Mouse (Mus musculus) layer of hippocampus, adult 11-12 months (tissue): ENCODE data around the gene Cntnap5a.
"Not testable (repeated sequence)": the region's sequence is repeated elsewhere in the genome, so short reads cannot be mapped to it uniquely, and the experiment has no call there.

ENCODE experiments used
- DNase-seq: peaks from one replicate; pipeline ENCODE4 v3.0.0; 2022; ENCODE audit warnings: low spot score

The Cntnap5a gene

GRCm38 (mm10) chr1:116044083-116044482 is 359.5 kb downstream of the Cntnap5a start:
- no peak for DNase-seq

DNA sequence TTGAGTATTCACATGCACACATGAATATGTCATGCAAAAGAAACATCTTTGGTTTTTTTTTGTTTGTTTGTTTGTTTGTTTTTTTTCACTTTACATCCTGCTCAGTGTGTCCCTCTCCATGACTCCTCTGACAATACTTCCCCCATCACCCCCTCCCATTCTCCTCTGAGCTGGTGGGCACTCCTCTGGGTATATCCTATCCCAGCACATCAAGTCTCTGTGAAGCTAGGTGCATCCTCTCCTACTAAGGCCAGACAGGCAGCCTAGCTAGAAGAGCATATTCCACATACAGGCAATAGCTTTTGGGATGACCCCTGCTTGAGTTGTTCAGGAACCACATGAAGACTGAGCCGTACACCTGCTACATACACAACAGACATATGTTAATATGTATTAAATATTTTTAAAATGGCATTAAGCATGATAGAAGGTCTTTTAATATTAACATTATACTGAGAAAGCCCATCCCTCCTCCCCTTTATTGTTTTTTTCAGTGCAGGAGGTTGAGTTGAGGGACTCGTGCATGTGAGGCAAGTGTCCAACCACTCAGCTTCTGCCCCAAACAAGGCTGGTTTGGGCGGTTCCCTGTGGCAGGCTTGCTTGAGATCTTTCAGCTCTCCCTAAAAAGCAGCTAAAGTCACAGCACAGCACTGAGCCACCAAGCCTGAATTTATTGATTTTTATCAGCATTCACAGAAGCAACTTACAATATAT is 422.6 kb downstream of the Cntnap5a start:
- DNase-seq, result no peak

DNA sequence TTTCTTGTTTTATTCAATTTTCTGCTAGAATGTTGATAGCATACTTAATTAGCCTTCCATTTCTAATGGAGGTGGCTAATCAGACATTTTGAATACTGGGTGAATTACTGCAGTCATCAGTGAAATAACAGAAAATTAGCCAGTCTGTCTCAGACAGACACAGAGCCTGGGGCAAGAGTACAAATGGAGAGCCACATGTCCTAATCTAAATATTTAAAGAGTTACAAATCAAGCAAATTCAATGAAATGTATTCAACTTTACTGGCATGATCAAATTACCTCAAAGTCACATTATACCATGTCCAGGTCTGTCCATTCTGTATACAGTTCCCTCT is 423.1 kb downstream of the Cntnap5a start:
- no peak for DNase-seq

DNA sequence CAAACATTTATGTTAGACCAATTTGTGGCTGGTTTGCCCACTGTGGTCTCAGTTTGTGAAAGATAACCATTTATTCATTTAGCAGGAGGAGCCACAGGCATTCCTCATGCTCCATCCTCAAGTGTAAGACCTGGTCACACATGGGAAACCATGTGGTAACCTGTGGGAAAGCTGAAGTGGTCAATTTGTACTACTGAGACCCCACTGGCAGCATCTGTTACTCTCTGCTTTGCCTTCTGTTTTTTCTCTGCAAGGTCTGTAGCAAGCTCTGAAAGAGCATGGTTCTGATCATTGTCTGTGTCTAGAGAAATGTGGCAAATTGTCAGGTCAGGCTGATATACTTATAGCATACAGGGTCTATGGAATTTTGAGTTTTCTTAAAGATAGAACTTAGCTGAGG is 423.8 kb downstream of the Cntnap5a start:
- no peak for DNase-seq

GRCm38 (mm10) chr1:116125767-116126166 is 441.2 kb downstream of the Cntnap5a start:
- DNase-seq, result no peak

GRCm38 (mm10) chr1:116127085-116127484 is 442.5 kb downstream of the Cntnap5a start:
- DNase-seq, result no peak

- DNase-seq, result no peak
Measured at GRCm38 (mm10) chr1:116128450-116129246, 444.1 kb downstream of the Cntnap5a start.

DNA sequence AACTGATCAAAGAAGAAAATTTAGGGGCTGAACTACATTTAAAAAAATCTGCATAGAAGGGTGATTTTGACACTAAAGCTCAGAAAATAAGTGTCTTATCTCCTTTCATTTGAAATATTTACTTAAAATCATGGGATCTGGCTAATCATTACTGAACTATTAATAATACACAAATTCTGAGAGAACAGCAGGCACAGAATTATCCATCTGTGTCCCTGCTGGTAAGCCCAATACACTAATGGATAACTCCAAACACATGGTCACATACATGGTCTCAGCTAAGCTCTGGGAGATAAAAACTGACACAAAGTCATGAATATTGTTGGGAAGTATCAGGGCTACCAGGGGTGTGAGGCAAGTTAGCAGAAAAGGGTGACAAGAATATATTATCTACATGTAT is 447.9 kb downstream of the Cntnap5a start:
- peak; percentile 22 for DNase-seq

DNA sequence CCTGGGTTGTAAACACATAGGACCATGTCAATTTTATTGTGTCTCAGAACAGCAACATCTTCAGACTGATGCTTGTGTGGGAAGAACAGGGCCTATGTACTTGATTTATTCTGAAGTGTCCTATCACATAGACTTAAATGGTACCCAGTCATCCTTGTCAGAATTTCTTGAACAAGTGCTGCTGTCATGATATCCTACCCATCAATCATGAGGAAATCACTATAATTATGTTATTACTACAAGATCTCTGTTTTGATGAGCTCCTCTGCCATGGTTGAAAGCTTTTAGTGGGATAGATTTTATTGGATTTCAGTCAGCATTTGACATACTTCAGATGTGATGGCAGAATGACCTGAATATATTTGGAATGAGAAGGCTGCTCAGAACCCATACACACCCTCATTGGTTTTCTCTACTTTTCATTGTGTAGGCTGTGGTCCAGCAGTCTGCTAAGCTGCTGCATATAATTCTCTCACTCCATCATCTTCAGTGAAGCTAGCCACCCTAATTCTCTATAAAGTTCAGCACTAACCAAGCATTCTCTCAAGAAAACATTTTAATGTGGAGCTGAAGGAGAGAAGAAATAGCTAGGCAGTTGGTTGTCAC is 465.3 kb downstream of the Cntnap5a start:
- no peak for DNase-seq

- no peak for DNase-seq
Measured at GRCm38 (mm10) chr1:116184471-116184870, 499.9 kb downstream of the Cntnap5a start.

- DNase-seq, result not testable (repeated sequence)
Measured at GRCm38 (mm10) chr1:116188142-116188541, 503.6 kb downstream of the Cntnap5a start.

GRCm38 (mm10) chr1:116192299-116192698 is 507.7 kb downstream of the Cntnap5a start:
- no peak for DNase-seq

GRCm38 (mm10) chr1:116216883-116217282 is 532.3 kb downstream of the Cntnap5a start:
- no peak for DNase-seq

GRCm38 (mm10) chr1:116240538-116240937 is 556.0 kb downstream of the Cntnap5a start:
- DNase-seq, result no peak

DNA sequence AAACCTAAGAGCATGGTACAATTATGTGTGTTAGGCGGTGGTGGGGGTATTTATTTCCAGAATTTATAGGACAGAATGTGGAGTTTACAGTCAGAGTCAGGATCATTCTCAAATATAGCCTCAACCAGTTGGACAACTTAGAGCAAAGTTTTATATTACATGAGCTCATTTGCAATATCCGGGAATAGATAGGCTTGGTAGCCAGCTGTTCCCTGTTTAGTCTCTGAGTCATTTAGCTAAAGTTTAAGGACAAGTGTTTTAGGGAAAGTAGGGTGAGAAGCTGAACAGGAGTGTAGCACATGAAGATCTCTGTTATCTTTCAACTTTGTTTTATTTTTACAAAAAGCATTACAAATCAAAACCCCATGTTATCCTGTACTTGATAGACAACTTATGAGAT is 559.3 kb downstream of the Cntnap5a start:
- DNase-seq, result no peak

DNA sequence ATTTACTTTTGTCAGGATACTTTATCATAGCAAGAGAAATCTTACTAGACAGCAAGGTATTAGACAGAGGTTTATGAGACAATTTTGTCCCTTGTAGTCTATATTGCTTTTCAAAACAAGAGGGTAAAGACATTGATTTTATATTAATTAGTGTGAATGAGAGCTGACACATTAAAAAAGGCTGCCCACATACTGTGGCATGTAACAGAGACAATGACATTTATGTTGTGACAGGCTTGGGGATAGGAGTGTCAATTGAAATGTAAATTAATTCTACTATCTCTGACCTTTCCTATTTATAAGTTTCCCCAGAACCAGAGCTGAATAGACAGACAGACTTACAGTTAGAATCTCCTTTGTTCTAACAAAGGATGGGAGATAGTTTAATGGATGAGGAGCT is 596.6 kb downstream of the Cntnap5a start:
- no peak for DNase-seq

- no peak for DNase-seq
Measured at GRCm38 (mm10) chr1:116283968-116284367, 599.4 kb downstream of the Cntnap5a start.

DNA sequence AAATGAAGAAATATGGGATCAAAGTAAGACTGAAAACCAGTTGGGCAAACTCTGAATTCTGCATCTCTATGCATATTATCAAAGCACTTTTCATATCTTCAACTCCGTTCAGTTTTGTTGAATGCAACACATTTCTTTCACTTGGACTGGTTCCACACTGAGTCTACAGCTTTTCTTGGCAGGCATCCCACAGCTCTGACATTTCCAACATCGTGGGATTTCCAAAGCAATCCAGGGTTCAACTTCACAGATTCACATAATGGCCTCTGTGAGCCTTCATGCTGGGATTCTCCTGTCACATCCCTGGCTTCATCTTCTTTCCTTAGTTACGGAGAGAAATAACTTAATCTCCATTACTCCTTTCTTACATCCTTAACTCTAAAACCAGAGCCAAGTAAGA is 622.0 kb downstream of the Cntnap5a start:
- peak; percentile 31 for DNase-seq

- no peak for DNase-seq
Measured at GRCm38 (mm10) chr1:116311512-116311911, 627.0 kb downstream of the Cntnap5a start.

DNA sequence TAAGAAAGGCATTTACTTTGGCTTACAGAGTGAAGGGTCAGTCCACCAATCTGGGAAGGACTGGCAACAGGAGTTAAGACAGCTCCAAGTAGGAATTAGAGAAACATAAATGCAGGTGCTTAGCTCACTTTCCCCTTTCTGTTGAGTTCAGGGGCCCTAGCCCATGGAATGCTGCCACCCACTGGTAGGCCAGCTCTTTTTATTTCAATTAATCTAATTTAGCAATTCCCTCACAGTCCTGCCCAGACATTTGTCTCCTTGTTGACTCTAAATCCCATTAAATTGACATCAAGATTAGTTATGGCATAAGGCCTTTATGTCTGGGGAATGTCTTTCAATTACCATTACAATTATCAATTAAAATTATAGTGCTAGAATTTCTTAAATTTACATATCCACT is 628.7 kb downstream of the Cntnap5a start:
- peak; percentile 17 for DNase-seq

GRCm38 (mm10) chr1:116324505-116324904 is 639.9 kb downstream of the Cntnap5a start:
- no peak for DNase-seq

DNA sequence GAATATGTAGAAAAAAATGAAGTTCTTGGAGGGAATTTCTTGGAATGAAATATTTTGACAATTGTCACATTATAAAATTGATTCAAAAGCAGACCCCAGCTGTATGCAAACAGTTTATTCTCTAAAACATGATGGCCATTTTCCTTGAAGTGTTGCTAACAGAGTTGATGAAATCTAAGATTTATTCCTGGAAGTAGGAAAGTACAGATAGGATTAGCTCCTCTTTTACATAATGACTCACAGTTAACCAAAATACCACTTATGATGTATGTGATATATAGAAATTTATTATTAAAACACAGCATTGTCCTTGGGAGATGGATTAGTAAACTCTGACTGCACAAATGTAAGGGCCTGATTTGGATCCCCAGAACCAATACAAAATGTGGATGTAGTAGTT is 669.1 kb downstream of the Cntnap5a start:
- DNase-seq, result no peak

DNA sequence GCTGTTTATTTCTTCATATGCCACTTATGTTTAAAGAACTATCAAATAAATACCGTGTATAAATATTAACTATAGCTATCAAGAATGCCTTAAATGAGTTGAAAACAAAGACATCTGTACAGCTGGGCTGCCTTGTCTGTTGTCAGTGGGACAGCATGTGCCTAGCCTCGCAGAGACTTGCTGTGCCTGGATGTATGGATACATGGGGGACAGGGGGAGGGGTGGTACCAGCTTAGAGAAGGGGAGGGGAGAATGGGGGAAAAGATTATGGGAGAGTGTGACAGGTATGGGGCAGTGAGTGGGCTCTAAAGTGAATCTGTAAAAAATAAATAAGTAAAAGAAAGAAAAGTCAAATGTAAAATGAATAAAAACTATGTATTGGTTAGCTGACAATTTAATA is 681.0 kb downstream of the Cntnap5a start:
- DNase-seq, result no peak
